Mouse (Mus musculus) heart, adult 9 months (tissue): ENCODE measurements at regions not wholly inside any gene's neighbourhood (a gene's known extent, or its start where the extent isn't known, plus 50 kb on each side); places are given as distances from the start of the nearest gene placed in this dataset.
A peak's percentile ranks its signal among the peaks of the same experiment; 100 is the strongest.

Experiments used
- DNase-seq, 2 experiments: peaks; one replicate each; pipeline ENCODE4 v3.0.0; 2022; ENCODE audit warnings: low spot score in 2 of 2

DNA sequence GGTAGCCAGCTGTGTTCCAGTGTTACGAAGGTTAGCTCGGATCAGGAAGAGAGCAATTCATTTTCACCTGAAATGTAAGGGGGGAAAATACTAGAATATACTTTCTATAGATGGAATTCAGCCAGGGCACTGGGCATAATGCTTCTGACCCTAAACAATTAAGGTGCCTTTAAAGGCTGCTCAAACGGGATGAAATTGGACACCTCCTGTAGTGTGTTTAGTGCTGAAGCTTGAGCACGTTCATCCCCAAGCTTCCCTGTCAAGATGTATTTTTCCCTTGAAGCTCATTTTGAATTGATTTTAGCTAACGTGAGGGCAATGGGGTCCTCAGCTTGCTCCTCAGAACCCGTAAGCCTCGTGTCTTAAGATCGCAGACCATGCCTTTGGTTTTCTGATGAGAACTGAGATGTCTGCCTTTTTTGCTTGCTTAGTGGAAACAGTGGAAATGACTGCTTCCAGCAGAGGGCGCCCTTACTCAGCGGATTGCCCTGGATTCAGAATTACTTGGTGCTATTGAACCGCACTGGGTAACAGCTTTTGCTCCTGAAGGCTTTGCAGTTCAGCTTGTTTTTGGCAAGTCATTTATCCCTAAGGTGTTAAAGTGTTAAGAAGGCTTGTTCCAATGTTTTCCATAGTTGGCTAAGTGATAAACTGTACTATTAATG lies 74.6 kb upstream of the Fermt1 start:
- peak; percentile 7 to 34 for DNase-seq

- DNase-seq: no peak
Observed at GRCm38 (mm10) chr2:133021244-133021643, 75.5 kb upstream of the Fermt1 start.

GRCm38 (mm10) chr2:133027038-133027437 lies 81.3 kb upstream of the Fermt1 start:
- DNase-seq: no peak

GRCm38 (mm10) chr2:133035421-133035820 lies 89.7 kb upstream of the Fermt1 start:
- no peak for DNase-seq

DNA sequence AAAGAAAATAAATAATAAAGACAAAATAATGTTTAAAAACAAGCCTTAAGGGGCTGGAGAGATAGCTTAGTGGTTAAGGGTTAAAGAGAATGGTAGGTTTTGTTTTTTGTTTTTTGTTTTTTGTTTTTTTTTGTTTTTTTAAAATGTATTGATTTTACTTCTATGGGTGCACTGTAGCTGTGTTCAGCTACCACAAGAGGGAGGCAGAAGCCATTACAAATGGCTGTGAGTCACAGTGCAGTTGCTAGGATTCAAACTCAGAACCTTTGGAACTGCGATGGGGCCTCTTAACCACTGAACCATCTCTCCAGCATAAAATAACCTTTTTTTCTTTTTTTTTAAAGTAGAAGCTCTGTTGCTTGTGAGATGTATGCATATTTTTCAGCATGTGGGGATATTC lies 95.0 kb upstream of the Fermt1 start:
- DNase-seq: no peak

DNA sequence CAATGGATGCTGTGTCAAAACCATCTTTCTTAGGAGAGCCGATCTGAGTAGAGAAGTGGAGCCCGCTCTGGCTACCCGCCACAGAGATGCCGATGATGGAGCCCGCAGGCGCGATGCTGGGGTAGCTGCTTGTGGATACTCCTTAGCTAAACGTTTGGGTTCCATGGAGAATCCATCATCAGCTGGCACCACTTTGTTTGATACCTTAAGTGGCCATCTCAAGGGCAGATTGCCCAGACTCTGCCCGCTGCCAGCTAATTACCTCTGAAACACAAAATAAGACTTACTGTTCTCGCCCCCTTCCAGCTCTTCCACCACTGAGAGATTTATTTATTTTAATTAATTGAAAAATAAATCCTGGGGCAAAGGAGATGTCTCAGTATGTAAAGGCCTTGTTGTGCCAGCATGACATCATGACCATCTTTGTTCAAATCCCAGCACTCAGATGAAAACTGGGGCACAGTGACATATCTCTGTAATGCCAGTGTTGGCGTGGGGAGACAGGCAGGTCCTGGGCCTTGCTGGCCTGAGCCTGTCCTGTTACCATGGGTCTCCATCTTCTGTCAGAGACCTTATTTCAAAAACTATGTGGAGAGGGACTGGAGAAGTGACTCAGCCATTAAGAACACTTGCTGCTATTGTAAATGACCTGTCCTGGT lies 132.1 kb upstream of the Fermt1 start:
- no peak for DNase-seq

DNA sequence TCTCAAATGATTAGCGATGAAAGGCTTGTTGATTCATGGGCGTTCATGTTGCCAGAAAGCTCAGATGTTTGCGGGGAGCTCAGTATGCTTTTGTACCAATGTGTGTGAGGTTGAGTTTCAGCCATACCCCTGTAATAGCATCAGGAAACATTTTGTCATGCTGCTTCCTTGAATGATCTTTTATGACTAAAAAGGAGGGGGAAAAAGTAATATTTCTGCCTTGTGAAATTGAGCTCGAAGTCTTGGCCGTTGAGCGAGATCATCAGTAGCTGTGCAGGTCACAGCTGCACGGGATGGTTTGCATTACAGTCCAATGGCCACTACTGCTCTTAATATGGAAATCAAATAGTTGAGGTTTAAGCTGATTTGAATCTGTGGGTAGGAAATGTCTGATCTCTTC lies 145.3 kb upstream of the Fermt1 start:
- DNase-seq: no peak

GRCm38 (mm10) chr2:133113642-133114041 lies 167.9 kb upstream of the Fermt1 start:
- peak in 1 of 2 experiments; percentile 15 for DNase-seq

GRCm38 (mm10) chr2:133118651-133119050 lies 172.9 kb upstream of the Fermt1 start:
- DNase-seq: no peak

DNA sequence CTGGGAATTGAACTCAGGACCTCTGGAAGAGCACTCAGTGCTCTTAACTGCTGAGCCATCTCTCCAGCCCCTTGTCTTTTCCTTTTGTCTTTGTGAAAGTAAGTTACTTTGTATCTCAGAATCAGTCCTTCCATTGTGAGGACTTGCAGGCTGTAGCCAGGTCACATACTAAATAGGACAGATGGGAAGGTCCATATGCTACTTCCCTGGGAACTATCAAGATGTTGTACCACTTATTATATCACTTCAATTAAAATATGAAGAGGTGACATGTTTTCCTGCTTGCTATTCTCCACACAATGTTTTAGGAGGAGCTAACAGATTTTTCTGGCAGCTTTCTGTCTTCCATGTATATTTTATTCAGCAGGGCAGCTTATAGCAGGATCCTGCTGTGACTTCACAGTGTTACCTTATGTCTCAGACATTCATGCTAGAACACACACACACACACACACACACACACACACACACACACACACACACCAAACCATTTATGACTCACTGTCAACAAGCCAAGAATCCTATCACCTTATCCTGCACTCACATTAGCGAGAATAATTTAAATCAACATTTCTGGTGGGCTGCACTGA lies 179.6 kb upstream of the Fermt1 start:
- DNase-seq: no peak

DNA sequence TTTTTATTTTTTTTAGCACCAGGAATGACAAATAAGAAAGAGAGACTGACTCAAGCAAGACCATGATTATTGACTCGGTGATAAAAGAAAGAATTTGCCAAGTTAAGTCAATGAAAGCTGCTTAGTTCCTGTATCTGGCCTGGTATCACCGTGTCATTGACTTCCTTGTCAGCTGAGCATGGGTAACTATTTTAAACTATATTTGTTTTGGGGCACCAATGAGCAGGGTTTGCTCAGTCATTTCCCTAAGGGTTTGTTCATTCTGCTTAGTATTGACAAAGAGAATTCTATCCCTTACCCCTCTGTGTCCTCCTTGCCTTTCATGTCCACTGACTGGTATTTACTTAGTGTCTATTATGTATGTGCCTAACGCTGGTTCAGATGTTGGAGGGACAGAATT lies 189.2 kb upstream of the Fermt1 start:
- DNase-seq: no peak

DNA sequence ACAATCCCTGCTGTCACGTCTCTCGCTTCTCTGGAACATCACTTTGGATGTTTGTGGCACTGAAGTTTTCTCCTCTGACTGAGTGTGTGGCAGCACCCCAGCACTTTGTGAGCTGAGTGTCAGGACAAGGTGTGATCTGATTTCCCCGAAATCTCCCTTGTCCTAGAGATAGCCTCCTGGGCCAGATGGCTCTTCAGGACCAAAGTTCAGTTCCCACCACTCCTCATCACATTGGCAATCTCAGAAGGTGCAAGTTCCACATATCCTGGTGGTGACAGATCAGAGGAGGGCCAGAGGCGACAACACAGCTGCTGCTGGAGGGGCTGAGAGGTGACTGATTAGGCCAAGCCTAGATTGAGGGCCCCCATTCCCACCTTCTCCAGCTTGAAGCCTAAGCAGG lies 193.2 kb upstream of the Fermt1 start:
- DNase-seq: no peak

GRCm38 (mm10) chr2:133141341-133142035 lies 195.8 kb upstream of the Fermt1 start:
- DNase-seq: no peak

GRCm38 (mm10) chr2:133152461-133152860 lies 206.8 kb upstream of the Fermt1 start:
- no peak for DNase-seq

DNA sequence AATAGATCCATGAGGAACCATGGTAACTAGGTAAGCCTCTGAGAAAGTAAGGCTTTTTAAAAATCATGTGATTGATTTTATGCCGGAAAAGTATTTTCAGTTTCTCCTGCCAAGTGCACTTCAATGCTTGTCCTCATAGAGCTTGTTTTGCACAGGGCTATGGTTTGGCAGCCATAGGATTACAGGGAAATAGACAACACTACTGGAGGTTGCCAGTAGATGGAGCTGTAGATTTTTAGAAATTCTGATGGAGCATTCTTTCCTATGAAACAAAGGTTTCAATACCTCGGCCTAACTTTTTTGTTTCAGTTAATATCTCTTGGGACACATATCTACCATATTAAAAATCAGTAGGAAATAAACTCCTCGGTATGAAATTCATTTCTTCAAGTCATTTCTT lies 210.8 kb upstream of the Fermt1 start:
- no peak for DNase-seq

GRCm38 (mm10) chr2:133158206-133158605 lies 212.5 kb upstream of the Fermt1 start:
- no peak for DNase-seq

DNA sequence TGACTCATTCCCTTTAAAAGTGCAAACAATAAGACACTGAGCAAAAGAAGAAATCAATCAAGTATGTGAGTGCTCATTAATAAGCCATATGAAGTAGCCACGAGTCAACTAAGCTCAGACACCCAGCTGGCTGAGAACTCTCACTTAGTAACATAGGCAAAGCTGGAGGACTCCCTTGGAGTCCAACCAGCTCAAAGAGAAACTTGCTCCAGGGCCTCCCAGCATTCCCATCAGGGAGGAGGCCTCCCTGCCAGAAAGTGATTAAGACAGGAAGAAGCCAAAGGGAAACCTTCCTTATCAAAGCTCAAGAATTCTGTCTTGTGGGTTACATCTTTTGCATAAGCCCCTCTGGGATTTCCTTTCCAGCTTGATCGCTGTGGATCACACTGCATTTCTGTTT lies 213.7 kb upstream of the Fermt1 start:
- peak; percentile 8 to 24 for DNase-seq

GRCm38 (mm10) chr2:133176411-133176810 lies 230.7 kb upstream of the Fermt1 start:
- no peak for DNase-seq

DNA sequence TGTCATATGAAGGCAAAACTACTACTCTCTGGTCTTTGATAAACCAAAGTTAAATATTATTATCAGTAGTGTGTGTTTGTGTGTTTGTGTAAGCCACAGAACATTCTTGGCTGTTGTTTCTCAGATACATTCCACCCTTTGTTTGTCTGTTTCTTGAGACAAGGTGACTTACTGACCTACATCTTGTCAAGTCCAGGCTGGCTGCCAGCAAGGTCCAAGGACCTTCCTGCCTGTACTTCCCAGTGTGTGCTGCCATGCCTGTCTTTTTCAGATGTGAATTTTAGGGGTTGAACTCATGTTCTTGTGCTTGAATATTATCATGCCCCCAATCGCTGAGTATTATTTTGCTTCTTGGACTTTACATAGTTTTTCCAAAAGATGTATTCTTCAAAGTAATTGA lies 235.5 kb upstream of the Fermt1 start:
- DNase-seq: no peak

DNA sequence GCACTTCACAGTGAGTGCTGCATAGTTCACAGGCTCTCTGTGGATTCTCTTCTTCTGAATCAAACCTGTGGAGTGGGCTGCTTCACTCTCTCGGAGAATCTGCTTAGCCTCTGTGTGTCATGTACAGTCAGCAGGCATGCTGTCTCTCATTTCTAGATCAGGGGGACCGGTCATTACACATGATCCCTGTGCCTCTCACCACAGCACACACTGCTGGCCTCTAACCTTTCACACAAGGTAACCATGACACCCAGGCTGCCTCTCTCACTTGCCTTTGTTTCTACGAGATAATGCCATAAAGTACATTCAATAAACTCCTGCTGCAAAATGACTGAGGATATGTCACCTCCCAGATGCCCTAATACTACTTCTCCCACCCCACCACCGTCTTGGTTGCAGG lies 237.2 kb upstream of the Fermt1 start:
- DNase-seq: no peak

DNA sequence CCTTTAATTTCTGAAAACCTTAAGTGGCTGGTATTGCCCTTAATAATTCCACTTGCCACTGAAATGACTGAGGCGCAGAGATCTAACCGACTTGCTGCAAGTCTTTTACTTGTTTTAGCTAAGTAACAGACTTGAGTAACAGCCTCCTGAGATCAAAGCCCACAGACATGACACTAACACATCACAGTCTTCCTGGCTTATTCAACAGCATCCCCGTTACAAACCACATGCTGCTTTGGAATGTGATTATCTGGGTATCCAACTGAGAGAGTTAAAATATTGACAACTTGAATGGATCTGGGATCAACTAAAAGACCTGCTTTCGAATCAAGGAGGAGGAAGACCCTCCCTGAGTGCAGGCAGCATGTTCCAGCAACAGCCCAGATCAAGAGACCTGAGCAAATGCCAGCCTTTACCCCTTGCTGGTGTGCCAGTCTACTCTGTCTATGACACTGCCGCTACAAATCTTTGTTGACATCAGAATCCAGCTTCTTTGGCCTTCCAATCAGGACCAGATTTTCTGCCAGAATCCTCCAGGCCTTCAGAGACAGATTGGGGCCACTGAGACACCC lies 258.7 kb upstream of the Fermt1 start:
- no peak for DNase-seq

- DNase-seq: no peak
Observed at GRCm38 (mm10) chr2:133208498-133208897, 262.8 kb upstream of the Fermt1 start.
